Mouse (Mus musculus) intestine, postnatal 0 days (tissue): ENCODE measurements around the gene Dnah17. TPM values are rescaled to one million over a fixed set of nuclear protein-coding genes. Genes with fewer than 3 reads are reported as not detected.

Source experiments
- ATAC-seq: fragments of 200-750 bp; cut with Nextera tagmentation; 2 replicates; pipeline ENCODE4 v1.8.0; 2017; ENCODE audit warnings: mild to moderate bottlenecking, moderate TSS enrichment, moderate library complexity
- H3K27ac ChIP-seq: fragments of 300-500 bp; sonication (generic); 2 replicates; pipeline ENCODE4 v1.5.1; 2014; ENCODE audit warnings: mild to moderate bottlenecking, low read depth, low read length, moderate library complexity
- H3K27me3 ChIP-seq: fragments of 300-500 bp; sonication (generic); replicated peaks from 2 replicates; pipeline ENCODE4 v1.6.1; 2014; ENCODE audit warnings: low read length, mixed read lengths; ENCODE audit not compliant: control insufficient read depth, insufficient read depth
- H3K36me3 ChIP-seq: fragments of 300-500 bp; sonication (generic); 2 replicates; pipeline ENCODE4 v1.6.1; 2014; ENCODE audit warnings: mild to moderate bottlenecking, moderate library complexity; ENCODE audit not compliant: control insufficient read depth, insufficient read depth
- H3K4me1 ChIP-seq: fragments of 300-500 bp; sonication (generic); replicated peaks from 2 replicates; pipeline ENCODE4 v1.6.1; 2014; ENCODE audit warnings: antibody characterized with exemption, low read length, mixed read lengths; ENCODE audit not compliant: control insufficient read depth, insufficient read depth
- H3K4me2 ChIP-seq: fragments of 300-500 bp; sonication (generic); replicated peaks from 2 replicates; pipeline ENCODE4 v1.6.1; 2014; ENCODE audit warnings: low read depth, mild to moderate bottlenecking, moderate library complexity
- H3K4me3 ChIP-seq: fragments of 300-500 bp; sonication (generic); 2 replicates; pipeline ENCODE4 v1.5.1; 2014; ENCODE audit warnings: low read depth, low read length
- H3K9ac ChIP-seq: fragments of 300-500 bp; sonication (generic); 2 replicates; pipeline ENCODE4 v1.6.1; 2014; ENCODE audit warnings: mild to moderate bottlenecking, low read depth, low read length
- H3K9me3 ChIP-seq: fragments of 300-500 bp; sonication (generic); 2 replicates; pipeline ENCODE4 v1.6.1; 2016; ENCODE audit warnings: mixed run types; ENCODE audit not compliant: control insufficient read depth
- CTCF ChIP-seq: sonication (generic); IDR thresholded peaks from 2 replicates; pipeline ENCODE4 v1.5.1; 2016; ENCODE audit warnings: low read depth, mild to moderate bottlenecking, control low read depth, antibody characterized with exemption, moderate library complexity
- WGBS: fragments of 180-500 bp; shearing (Covaris S2); extraction: QIAGEN DNeasy Blood & Tissue Kit; methylation state at CpG from one replicate; pipeline ENCODE4 v1.1.7; 2014; 5-methylcytosine and 5-hydroxymethylcytosine counted together
- polyA plus RNA-seq: library from polyadenylated mRNA; unstranded; fragments of >200 nt; fragmentation: Nextera tagmentation; extraction: Ambion mirVana; gene quantifications from 2 replicates; pipeline ENCODE4 v1.2.1, GENCODE M21; 2015

Dnah17 gene
- polyA plus RNA-seq, 1 experiment from 2014 or later = 0.03 TPM

DNA sequence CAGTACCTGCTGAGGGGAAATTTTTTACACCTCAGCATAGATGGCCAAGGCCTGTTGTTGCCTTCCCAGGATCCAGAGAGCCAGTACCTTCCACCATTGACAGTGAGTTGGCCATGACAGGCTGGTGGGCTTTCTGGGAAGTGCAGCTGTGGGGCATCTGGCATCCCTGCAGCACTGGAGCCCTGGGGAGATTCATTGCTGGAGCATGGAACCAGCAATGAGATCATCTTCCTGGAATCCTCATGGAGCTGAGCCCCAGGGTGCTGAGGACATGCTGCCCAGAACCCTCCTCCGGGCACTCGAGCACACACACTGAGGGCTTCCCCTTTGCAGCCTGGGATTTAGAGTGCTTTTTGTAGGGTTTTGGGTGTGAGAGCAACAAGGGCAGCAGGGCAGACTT lies 135.2 kb downstream of the Dnah17 start:
- TF ChIP-seq CTCF = no peak
- H3K9me3 ChIP-seq = no peaks in the 10 kb centered on the region
- ATAC-seq = no peak
- 63% methylated on average over 2 of the region's 2 CpGs for WGBS
- no peaks in the 10 kb centered on the region for H3K27me3 ChIP-seq
- peaks cover 30% of the 10 kb centered on the region for H3K4me1 ChIP-seq
- H3K4me2 ChIP-seq = no peak overlapping the region
- H3K4me3 ChIP-seq = no peak overlapping the region
- no peak overlapping the region for H3K9ac ChIP-seq
- no peak overlapping the region; the same call in 1 of the 2 replicates for H3K27ac ChIP-seq
- 0 out of 2 replicates have a peak, but pooled peaks cover 11% of the 10 kb centered on the region for H3K36me3 ChIP-seq

- H3K9ac ChIP-seq = no peak overlapping the region
- ATAC-seq = no peak
Observed at GRCm38 (mm10) chr11:117994250-117995057, 136.0 kb downstream of the Dnah17 start.

DNA sequence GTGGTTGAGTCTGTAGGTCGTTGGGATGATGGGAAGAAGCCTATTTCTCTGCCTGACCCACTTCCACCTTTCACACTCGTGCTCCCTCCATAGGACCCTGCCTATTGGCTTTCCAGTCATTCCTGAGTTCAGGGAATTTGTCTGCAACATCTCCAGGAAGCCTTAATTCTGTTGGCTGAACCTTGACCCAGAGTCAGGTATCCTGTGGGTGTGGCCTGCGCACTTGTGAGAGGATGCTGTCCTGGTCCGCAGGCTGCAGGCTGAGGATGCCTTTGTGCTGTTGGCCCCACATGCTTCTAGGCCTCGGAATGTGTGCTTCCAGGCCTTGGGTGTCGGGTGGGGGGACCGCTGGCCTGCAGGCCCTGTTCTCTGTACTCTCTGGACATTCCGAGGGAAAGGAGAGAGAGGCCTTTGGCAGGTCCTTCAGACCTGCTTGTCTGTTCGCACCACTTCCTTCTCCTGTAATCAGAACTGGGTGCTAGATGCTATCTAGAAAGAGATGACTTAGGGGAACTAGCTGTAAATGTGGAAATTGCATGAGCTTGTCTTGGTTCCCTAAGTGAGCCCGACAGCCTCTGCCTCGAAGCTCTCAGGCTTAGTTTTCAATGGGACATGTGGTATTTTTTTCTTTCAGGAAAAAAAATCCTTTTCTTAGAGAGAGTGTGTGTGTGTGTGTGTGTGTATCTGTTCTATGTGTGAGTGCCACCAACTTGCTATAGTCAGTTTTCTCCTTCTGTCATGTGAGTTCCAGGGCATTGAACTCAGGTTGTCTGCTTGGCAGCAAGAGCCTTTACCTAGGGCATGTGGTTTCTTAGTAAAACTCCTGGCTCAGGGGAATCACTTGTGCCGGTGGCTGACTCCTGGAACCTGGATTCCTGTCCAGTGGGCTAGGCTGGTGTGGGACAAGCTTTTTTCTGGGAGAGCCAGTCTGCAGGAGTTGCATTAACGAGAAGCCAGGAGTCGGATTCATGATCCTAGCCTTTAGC lies 137.0 kb downstream of the Dnah17 start:
- Histone ChIP-seq H3K4me1 (peaks cover 30% of the 10 kb centered on the region), H3K36me3 (no peaks in the 10 kb centered on the region), H3K4me2 (no peak overlapping the region), H3K27ac (peak overlapping the region; percentile 68), H3K9me3 (no peaks in the 10 kb centered on the region), H3K9ac (0 out of 2 replicates have a peak overlapping the region, but pooled peaks have one; percentile 22), H3K27me3 (no peaks in the 10 kb centered on the region), H3K4me3 (no peak overlapping the region)
- ATAC-seq = no peak
- 45% methylated on average over 14 of the region's 14 CpGs for WGBS
- TF ChIP-seq CTCF = no peak

More at GRCm38 (mm10) chr11:117994250-117995057, 136.0 kb downstream of the Dnah17 start:
- H3K4me3 ChIP-seq = no peak overlapping the region
- TF ChIP-seq CTCF = no peak
- H3K9me3 ChIP-seq = no peaks in the 10 kb centered on the region
- H3K4me2 ChIP-seq = peak overlapping the region; percentile 17; the same call in 1 of the 2 replicates
- H3K4me1 ChIP-seq = peaks cover 30% of the 10 kb centered on the region
- H3K27ac ChIP-seq = peak overlapping the region; percentile 68
- H3K36me3 ChIP-seq = 0 out of 2 replicates have a peak, but pooled peaks cover 10% of the 10 kb centered on the region
- H3K27me3 ChIP-seq = no peaks in the 10 kb centered on the region
- 43% methylated on average over 9 of the region's 9 CpGs for WGBS

GRCm38 (mm10) chr11:117991502-117992470 lies 138.6 kb downstream of the Dnah17 start:
- H3K27ac ChIP-seq = peak overlapping the region; percentile 37; the same call in 1 of the 2 replicates
- ATAC-seq = no peak
- peaks cover 33% of the 10 kb centered on the region for H3K4me1 ChIP-seq

GRCm38 (mm10) chr11:117989926-117990325 lies 140.5 kb downstream of the Dnah17 start:
- Histone ChIP-seq H3K4me1 (peaks cover 27% of the 10 kb centered on the region), H3K27me3 (no peaks in the 10 kb centered on the region), H3K27ac (peak overlapping the region; percentile 60; the same call in 1 of the 2 replicates), H3K4me2 (no peak overlapping the region), H3K9me3 (no peaks in the 10 kb centered on the region), H3K9ac (no peak overlapping the region), H3K4me3 (no peak overlapping the region), H3K36me3 (no peaks in the 10 kb centered on the region)
- ATAC-seq = 0 out of 2 replicates have a peak, but pooled peaks have one; percentile 0
- TF ChIP-seq CTCF = peak; percentile 57
- WGBS = 46% methylated on average over 10 of the region's 10 CpGs

More at GRCm38 (mm10) chr11:117991502-117992470, 138.6 kb downstream of the Dnah17 start:
- Histone ChIP-seq H3K4me3 (no peak overlapping the region), H3K9me3 (no peaks in the 10 kb centered on the region), H3K36me3 (no peaks in the 10 kb centered on the region), H3K9ac (no peak overlapping the region), H3K27me3 (no peaks in the 10 kb centered on the region), H3K4me2 (no peak overlapping the region)
- no peak for TF ChIP-seq CTCF
- WGBS = 45% methylated on average over 9 of the region's 9 CpGs
